Mouse (Mus musculus): Measurements from ENCODE around the gene Cel.

Cel gene

GRCm38 (mm10) chr2:28563303-28563702 is at the start of gene Cel:
Cel (minus strand) TSS chr2:28563403.
- DNase-seq (ENCODE audit: low spot score), result no peak

- no peak for DNase-seq (ENCODE audit: low spot score)
These were observed 49.3 kb upstream of the Cel start for GRCm38 (mm10) chr2:28612436-28613063.

GRCm38 (mm10) chr2:28611407-28611787 is 48.2 kb upstream of the Cel start:
- no peak for DNase-seq (ENCODE audit: low spot score)

GRCm38 (mm10) chr2:28610716-28611406 is 47.7 kb upstream of the Cel start:
- DNase-seq (ENCODE audit: low spot score), result no peak

GRCm38 (mm10) chr2:28609851-28610250 is 46.6 kb upstream of the Cel start:
- DNase-seq (ENCODE audit: low spot score), result no peak

- no peak for DNase-seq (ENCODE audit: low spot score)
These were observed 44.4 kb upstream of the Cel start for GRCm38 (mm10) chr2:28607341-28608165.

- no peak for DNase-seq (ENCODE audit: low spot score)
These were observed 43.6 kb upstream of the Cel start for GRCm38 (mm10) chr2:28606601-28607340.

- DNase-seq (ENCODE audit: low spot score), result no peak
These were observed 42.8 kb upstream of the Cel start for GRCm38 (mm10) chr2:28605789-28606541.

- DNase-seq (ENCODE audit: low spot score), result no peak
These were observed 40.3 kb upstream of the Cel start for GRCm38 (mm10) chr2:28603542-28603941.

GRCm38 (mm10) chr2:28601720-28602590 is 38.8 kb upstream of the Cel start:
- DNase-seq (ENCODE audit: low spot score), result no peak

- no peak for DNase-seq (ENCODE audit: low spot score)
These were observed 36.3 kb upstream of the Cel start for GRCm38 (mm10) chr2:28599569-28599900.

- no peak for DNase-seq (ENCODE audit: low spot score)
These were observed 35.7 kb upstream of the Cel start for GRCm38 (mm10) chr2:28598692-28599568.

- DNase-seq (ENCODE audit: low spot score), result no peak
These were observed 34.7 kb upstream of the Cel start for GRCm38 (mm10) chr2:28597733-28598547.

- no peak for DNase-seq (ENCODE audit: low spot score)
These were observed 33.8 kb upstream of the Cel start for GRCm38 (mm10) chr2:28596998-28597397.

- no peak for DNase-seq (ENCODE audit: low spot score)
These were observed 32.8 kb upstream of the Cel start for GRCm38 (mm10) chr2:28596021-28596420.

GRCm38 (mm10) chr2:28592809-28593208 is 29.6 kb upstream of the Cel start:
- peak; percentile 60 for DNase-seq (ENCODE audit: low spot score)

- no peak for DNase-seq (ENCODE audit: low spot score)
These were observed 28.3 kb upstream of the Cel start for GRCm38 (mm10) chr2:28591479-28591878.

GRCm38 (mm10) chr2:28588574-28588973 is 25.4 kb upstream of the Cel start:
- DNase-seq (ENCODE audit: low spot score), result no peak

GRCm38 (mm10) chr2:28585730-28586129 is 22.5 kb upstream of the Cel start:
- DNase-seq (ENCODE audit: low spot score), result no peak

All from urinary bladder, postnatal 14 days (tissue).